Mouse (Mus musculus): ENCODE measurements at regions not wholly inside any gene's neighbourhood (a gene's known extent, or its start where the extent isn't known, plus 50 kb on each side); places are given as distances from the start of the nearest gene placed in this dataset.

GRCm38 (mm10) chr14:120560416-120560815, 82.2 kb downstream of the Rap2a start:
- no peak for DNase-seq

GRCm38 (mm10) chr14:120560987-120561386, 82.7 kb downstream of the Rap2a start:
- no peak for DNase-seq

- DNase-seq = no peak
These were observed 88.7 kb downstream of the Rap2a start for GRCm38 (mm10) chr14:120566945-120567344.

- DNase-seq = no peak
These were observed 89.8 kb downstream of the Rap2a start for GRCm38 (mm10) chr14:120568054-120568453.

GRCm38 (mm10) chr14:120572238-120572637, 94.0 kb downstream of the Rap2a start:
- peak; percentile 42 for DNase-seq

- no peak for DNase-seq
These were observed 97.0 kb downstream of the Rap2a start for GRCm38 (mm10) chr14:120575202-120575601.

GRCm38 (mm10) chr14:120578352-120579080, 100.3 kb downstream of the Rap2a start:
- no peak for DNase-seq

GRCm38 (mm10) chr14:120583807-120584206, 105.6 kb downstream of the Rap2a start:
- no peak for DNase-seq

GRCm38 (mm10) chr14:120592191-120592590, 113.9 kb downstream of the Rap2a start:
- no peak for DNase-seq

- DNase-seq = no peak
These were observed 122.2 kb downstream of the Rap2a start for GRCm38 (mm10) chr14:120600414-120600935.

GRCm38 (mm10) chr14:120601510-120601909, 123.3 kb downstream of the Rap2a start:
- DNase-seq = no peak

- no peak for DNase-seq
These were observed 125.7 kb downstream of the Rap2a start for GRCm38 (mm10) chr14:120603849-120604492.

- DNase-seq = no peak
These were observed 129.6 kb downstream of the Rap2a start for GRCm38 (mm10) chr14:120607801-120608200.

- DNase-seq = no peak
These were observed 133.1 kb downstream of the Rap2a start for GRCm38 (mm10) chr14:120611311-120611710.

- DNase-seq = no peak
These were observed 148.1 kb downstream of the Rap2a start for GRCm38 (mm10) chr14:120626223-120626935.

- no peak for DNase-seq
These were observed 148.7 kb downstream of the Rap2a start for GRCm38 (mm10) chr14:120626936-120627277.

GRCm38 (mm10) chr14:120632771-120633170, 154.5 kb downstream of the Rap2a start:
- DNase-seq = no peak

- DNase-seq = no peak
These were observed 158.6 kb downstream of the Rap2a start for GRCm38 (mm10) chr14:120636726-120637400.

GRCm38 (mm10) chr14:120637486-120638125, 159.4 kb downstream of the Rap2a start:
- DNase-seq = no peak

- no peak for DNase-seq
These were observed 164.3 kb downstream of the Rap2a start for GRCm38 (mm10) chr14:120642591-120642990.

GRCm38 (mm10) chr14:120652034-120652433, 173.8 kb downstream of the Rap2a start:
- DNase-seq = no peak

GRCm38 (mm10) chr14:120660321-120660781, 182.1 kb downstream of the Rap2a start:
- peak; percentile 14 for DNase-seq

Data from thymus, postnatal 4 days (tissue).